Mouse (Mus musculus) MEL (cell line): Measurements from ENCODE around the gene Gm49661. TPM values are rescaled to one million over a fixed set of nuclear protein-coding genes. Genes with fewer than 3 reads are reported as not detected.
A peak's percentile ranks its signal among the peaks of the same experiment; 100 is the strongest.

Experiments
- DNase-seq: peaks from one replicate; pipeline ENCODE4 v3.0.0; 2011; ENCODE audit warnings: low read depth, low spot score
- H3K27ac ChIP-seq: 2 replicates; pipeline ENCODE4 v1.5.1; 2012; ENCODE audit warnings: low read depth, mild to moderate bottlenecking, control low read depth, low read length, moderate library complexity; ENCODE audit not compliant: control insufficient read depth
- H3K27me3 ChIP-seq, 2 experiments: fragments of 150-350 bp in 1 of 2; sonication (generic) in 1 of 2; 2 replicates each; pipeline ENCODE4 v1.6.1; 2012; ENCODE audit warnings: low read length in 2 of 2, mild to moderate bottlenecking in 2 of 2, improper control_type of control experiment in 1 of 2, moderate library complexity in 1 of 2; ENCODE audit not compliant: insufficient read depth in 2 of 2, control insufficient read depth in 1 of 2
- H3K36me3 ChIP-seq, 2 experiments: 2 replicates each; pipeline ENCODE4 v1.6.1; 2012 to 2014; ENCODE audit warnings: low read length in 2 of 2, improper control_type of control experiment in 1 of 2, inconsistent platforms in 1 of 2, mild to moderate bottlenecking in 1 of 2; ENCODE audit not compliant: insufficient read depth in 2 of 2, control insufficient read depth in 1 of 2
- H3K4me1 ChIP-seq, 2 experiments: fragments of 150-350 bp in 1 of 2; sonication (generic) in 1 of 2; 2 replicates each; pipeline ENCODE4 v1.6.1; 2012; ENCODE audit warnings: low read length in 2 of 2, improper control_type of control experiment in 1 of 2, mild to moderate bottlenecking in 1 of 2; ENCODE audit not compliant: insufficient read depth in 2 of 2, control insufficient read depth in 1 of 2
- H3K4me3 ChIP-seq, 2 experiments: fragments of 150-350 bp in 1 of 2; sonication (generic) in 1 of 2; 2 replicates each; pipeline ENCODE4 v1.5.1; 2012; ENCODE audit warnings: low read depth in 2 of 2, low read length in 2 of 2, mild to moderate bottlenecking in 2 of 2, moderate library complexity in 2 of 2, control low read depth in 1 of 2, improper control_type of control experiment in 1 of 2; ENCODE audit not compliant: control insufficient read depth in 1 of 2, insufficient read depth in 1 of 2
- H3K79me2 ChIP-seq: 2 replicates; pipeline ENCODE4 v1.6.1; 2012; ENCODE audit warnings: mild to moderate bottlenecking, low read length, moderate library complexity; ENCODE audit not compliant: control insufficient read depth, poor library complexity, insufficient read depth
- H3K9ac ChIP-seq: 2 replicates; pipeline ENCODE4 v1.6.1; 2012; ENCODE audit warnings: low read depth, mild to moderate bottlenecking, control low read depth, low read length, moderate library complexity; ENCODE audit not compliant: control insufficient read depth, poor library complexity, severe bottlenecking
- H3K9me3 ChIP-seq: fragments of 150-350 bp; sonication (generic); replicated peaks from 2 replicates; pipeline ENCODE4 v1.6.1; 2012; ENCODE audit warnings: mild to moderate bottlenecking, low read length, improper control_type of control experiment, moderate library complexity; ENCODE audit not compliant: insufficient read depth
- BHLHE40 ChIP-seq: IDR thresholded peaks from 2 replicates; pipeline ENCODE4 v1.6.1; 2012; ENCODE audit warnings: low read depth, mild to moderate bottlenecking, inconsistent platforms, low read length, improper control_type of control experiment, borderline replicate concordance
- CHD1 ChIP-seq: IDR thresholded peaks from 2 replicates; pipeline ENCODE4 v1.6.1; 2012; ENCODE audit warnings: low read depth, mild to moderate bottlenecking, inconsistent platforms, low read length, improper control_type of control experiment
- CHD2 ChIP-seq: IDR thresholded peaks from 2 replicates; pipeline ENCODE4 v1.6.1; 2011; ENCODE audit warnings: low read length, improper control_type of control experiment
- CTCF ChIP-seq, 3 experiments: IDR thresholded peaks in 2 of 3; conservative IDR thresholded peaks in 1 of 3; 2 replicates each; pipeline ENCODE4 v1.5.1; 2011 to 2012; ENCODE audit warnings: low read length in 3 of 3, low read depth in 2 of 3, mild to moderate bottlenecking in 2 of 3, improper control_type of control experiment in 1 of 3, inconsistent platforms in 1 of 3, mixed read lengths in 1 of 3, moderate library complexity in 1 of 3; ENCODE audit not compliant: control insufficient read depth in 1 of 3, insufficient read depth in 1 of 3, poor library complexity in 1 of 3, severe bottlenecking in 1 of 3
- E2F4 ChIP-seq: IDR thresholded peaks from 2 replicates; pipeline ENCODE4 v1.6.1; 2011; ENCODE audit warnings: low read depth, low read length, improper control_type of control experiment, borderline replicate concordance
- ELF1 ChIP-seq: IDR thresholded peaks from 2 replicates; pipeline ENCODE4 v1.6.1; 2014; ENCODE audit warnings: low read depth, mild to moderate bottlenecking, inconsistent platforms, low read length, improper control_type of control experiment, moderate library complexity
- EP300 ChIP-seq, 2 experiments: IDR thresholded peaks; 2 replicates each; pipeline ENCODE4 v1.6.1; 2011; ENCODE audit warnings: improper control_type of control experiment in 2 of 2, low read length in 2 of 2, low read depth in 1 of 2, mild to moderate bottlenecking in 1 of 2
- ETS1 ChIP-seq: IDR thresholded peaks from 2 replicates; pipeline ENCODE4 v1.6.1; 2012; ENCODE audit warnings: low read depth, mild to moderate bottlenecking, inconsistent platforms, low read length, improper control_type of control experiment, moderate library complexity
- KAT2A ChIP-seq: conservative IDR thresholded peaks from 2 replicates; pipeline ENCODE4 v1.6.1; 2012; ENCODE audit warnings: low read depth, low read length, improper control_type of control experiment, inconsistent platforms
- MAFK ChIP-seq: IDR thresholded peaks from 2 replicates; pipeline ENCODE4 v1.6.1; 2011; ENCODE audit warnings: low read depth, mild to moderate bottlenecking, low read length, improper control_type of control experiment, borderline replicate concordance
- MAX ChIP-seq: IDR thresholded peaks from 2 replicates; pipeline ENCODE4 v1.6.1; 2011; ENCODE audit warnings: low read length, improper control_type of control experiment
- MAZ ChIP-seq: IDR thresholded peaks from 2 replicates; pipeline ENCODE4 v1.6.1; 2012; ENCODE audit warnings: low read depth, mild to moderate bottlenecking, inconsistent platforms, low read length, improper control_type of control experiment
- MEF2A ChIP-seq: IDR thresholded peaks from 2 replicates; pipeline ENCODE4 v1.6.1; 2014; ENCODE audit warnings: low read depth, mild to moderate bottlenecking, inconsistent platforms, low read length, improper control_type of control experiment; ENCODE audit not compliant: poor library complexity, insufficient replicate concordance, severe bottlenecking; ENCODE audit errors: extremely low read depth
- MXI1 ChIP-seq: IDR thresholded peaks from 2 replicates; pipeline ENCODE4 v1.6.1; 2011; ENCODE audit warnings: mild to moderate bottlenecking, low read depth, low read length, improper control_type of control experiment
- MYB ChIP-seq: IDR thresholded peaks from 2 replicates; pipeline ENCODE4 v1.6.1; 2011; ENCODE audit warnings: mild to moderate bottlenecking, low read depth, low read length, improper control_type of control experiment
- MYC ChIP-seq: IDR thresholded peaks from 2 replicates; pipeline ENCODE4 v1.6.1; 2011; ENCODE audit warnings: low read depth, mild to moderate bottlenecking, low read length, improper control_type of control experiment, moderate library complexity
- NELFE ChIP-seq: IDR thresholded peaks from 2 replicates; pipeline ENCODE4 v1.6.1; 2011; ENCODE audit warnings: low read depth, low read length, improper control_type of control experiment
- POLR2A ChIP-seq, 2 experiments: IDR thresholded peaks; 2 replicates each; pipeline ENCODE4 v1.6.1; 2011 to 2012; ENCODE audit warnings: low read length in 2 of 2, mild to moderate bottlenecking in 2 of 2, control low read depth in 1 of 2, improper control_type of control experiment in 1 of 2, low read depth in 1 of 2, moderate library complexity in 1 of 2; ENCODE audit not compliant: control insufficient read depth in 1 of 2, insufficient read depth in 1 of 2, poor library complexity in 1 of 2
- POLR2AphosphoS5 ChIP-seq: IDR thresholded peaks from 2 replicates; pipeline ENCODE4 v1.6.1; 2012; ENCODE audit warnings: low read depth, borderline replicate concordance, mild to moderate bottlenecking, inconsistent platforms, low read length, moderate library complexity, mixed read lengths
- RAD21 ChIP-seq: IDR thresholded peaks from 2 replicates; pipeline ENCODE4 v1.6.1; 2011; ENCODE audit warnings: mild to moderate bottlenecking, low read depth, low read length, improper control_type of control experiment
- RCOR1 ChIP-seq: IDR thresholded peaks from 2 replicates; pipeline ENCODE4 v1.6.1; 2012; ENCODE audit warnings: low read depth, mild to moderate bottlenecking, inconsistent platforms, low read length, improper control_type of control experiment
- SIN3A ChIP-seq: IDR thresholded peaks from 2 replicates; pipeline ENCODE4 v1.6.1; 2012; ENCODE audit warnings: low read length, improper control_type of control experiment, inconsistent platforms
- SMC3 ChIP-seq: IDR thresholded peaks from 2 replicates; pipeline ENCODE4 v1.6.1; 2011; ENCODE audit warnings: low read depth, low read length, improper control_type of control experiment
- TAL1 ChIP-seq: IDR thresholded peaks from 2 replicates; pipeline ENCODE4 v1.6.1; 2012; ENCODE audit warnings: mild to moderate bottlenecking, inconsistent platforms, low read length, moderate library complexity, mixed read lengths
- TBP ChIP-seq: IDR thresholded peaks from 2 replicates; pipeline ENCODE4 v1.8.0; 2011; ENCODE audit warnings: low read depth, low read length, improper control_type of control experiment
- TCF12 ChIP-seq: IDR thresholded peaks from 2 replicates; pipeline ENCODE4 v1.6.1; 2014; ENCODE audit warnings: low read depth, mild to moderate bottlenecking, inconsistent platforms, low read length, improper control_type of control experiment, moderate library complexity
- USF1 ChIP-seq: IDR thresholded peaks from 2 replicates; pipeline ENCODE4 v1.6.1; 2014; ENCODE audit warnings: low read depth, mild to moderate bottlenecking, inconsistent platforms, low read length, improper control_type of control experiment, moderate library complexity
- USF2 ChIP-seq, 2 experiments: IDR thresholded peaks; 2 replicates each; pipeline ENCODE4 v1.6.1; 2011 to 2012; ENCODE audit warnings: improper control_type of control experiment in 2 of 2, low read length in 2 of 2, borderline replicate concordance in 1 of 2, inconsistent platforms in 1 of 2, low read depth in 1 of 2, mild to moderate bottlenecking in 1 of 2; ENCODE audit not compliant: insufficient read depth in 1 of 2
- ZC3H11A ChIP-seq: IDR thresholded peaks from 2 replicates; pipeline ENCODE4 v1.6.1; 2012; ENCODE audit warnings: low read depth, mild to moderate bottlenecking, inconsistent platforms, low read length, improper control_type of control experiment
- ZKSCAN1 ChIP-seq: IDR thresholded peaks from 2 replicates; pipeline ENCODE4 v1.6.1; 2012; ENCODE audit warnings: low read depth, mild to moderate bottlenecking, inconsistent platforms, low read length, improper control_type of control experiment, moderate library complexity
- polyA plus RNA-seq, 2 experiments: library from polyadenylated mRNA; stranded (reverse) in 1 of 2; unstranded in 1 of 2; fragments of >175 nt in 1 of 2; fragments of >200 nt in 1 of 2; gene quantifications; 2 replicates each; pipeline versions ENCODE4 v1.2.1 to v1.2.4; 2012; ENCODE audit warnings: low replicate concordance in 2 of 2, low read depth in 1 of 2; ENCODE audit not compliant: insufficient read length in 2 of 2, insufficient read depth in 1 of 2, missing spikeins in 1 of 2
- total RNA-seq: library from RNA; depleted of rRNA; stranded (reverse); fragments of 300-350 nt; gene quantifications from 2 replicates; pipeline ENCODE4 v1.2.3, GENCODE M21; 2012

The Gm49661 gene
- total and polyA plus RNA-seq, 3 experiments = 4.7 TPM; not detected in 2

DNA sequence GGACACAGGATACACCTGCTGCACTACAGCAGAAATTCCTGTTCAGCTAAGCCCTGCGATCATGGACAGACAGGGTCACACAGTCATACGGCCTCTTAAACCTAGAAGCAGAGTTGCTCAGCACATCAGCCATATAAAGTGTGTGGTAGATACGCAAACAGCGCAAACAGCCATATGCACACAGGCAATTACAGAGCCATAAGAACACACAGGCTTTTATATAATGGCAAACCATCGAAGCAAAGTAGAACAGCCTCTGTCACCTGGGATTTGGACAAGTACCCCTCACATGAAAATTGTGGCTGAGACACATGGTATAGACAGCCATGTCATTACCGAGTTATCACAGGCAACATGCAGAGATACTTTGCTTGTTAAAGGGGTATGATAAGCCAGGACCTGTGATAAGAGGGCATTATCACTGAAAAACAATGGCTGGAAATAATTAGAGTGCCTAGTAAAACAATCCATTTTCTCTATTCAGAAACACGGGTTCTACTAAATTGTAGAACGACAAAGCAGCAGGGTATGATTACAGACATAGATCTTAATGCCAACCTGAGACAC lies 17.2 kb upstream of the Gm49661 start (continued):
- 0 out of 2 replicates have a peak, but pooled peaks have one; percentile 44 for TF ChIP-seq CHD1
- TF ChIP-seq MAX = peak; percentile 60; the same call in 1 of the 2 replicates
- no peak for TF ChIP-seq POLR2A (IDR thresholded peaks at IDR 0.05; ENCODE audit: control insufficient read depth in 1 of 2, insufficient read depth in 1 of 2, low read depth in 1 of 2, low read length in 2 of 2, poor library complexity in 1 of 2)
- TF ChIP-seq TAL1 = peak; percentile 13; the same call in 1 of the 2 replicates
- TF ChIP-seq SIN3A = peak; percentile 93
- TF ChIP-seq ETS1 = peak; percentile 92
- no peak for TF ChIP-seq USF2 (IDR thresholded peaks at IDR 0.05; ENCODE audit: borderline replicate concordance in 1 of 2, insufficient read depth in 1 of 2, low read depth in 1 of 2, low read length in 2 of 2)
- TF ChIP-seq TCF12 = peak; percentile 94
- TF ChIP-seq E2F4 = no peak
- no peak for TF ChIP-seq MAFK
- no peak for TF ChIP-seq CHD2
- TF ChIP-seq MYB = no peak
- TF ChIP-seq MYC = peak; percentile 78; the same call in 1 of the 2 replicates
- TF ChIP-seq ELF1 = no peak
- peak; percentile 77 for TF ChIP-seq MXI1
- TF ChIP-seq POLR2AphosphoS5 = no peak

DNA sequence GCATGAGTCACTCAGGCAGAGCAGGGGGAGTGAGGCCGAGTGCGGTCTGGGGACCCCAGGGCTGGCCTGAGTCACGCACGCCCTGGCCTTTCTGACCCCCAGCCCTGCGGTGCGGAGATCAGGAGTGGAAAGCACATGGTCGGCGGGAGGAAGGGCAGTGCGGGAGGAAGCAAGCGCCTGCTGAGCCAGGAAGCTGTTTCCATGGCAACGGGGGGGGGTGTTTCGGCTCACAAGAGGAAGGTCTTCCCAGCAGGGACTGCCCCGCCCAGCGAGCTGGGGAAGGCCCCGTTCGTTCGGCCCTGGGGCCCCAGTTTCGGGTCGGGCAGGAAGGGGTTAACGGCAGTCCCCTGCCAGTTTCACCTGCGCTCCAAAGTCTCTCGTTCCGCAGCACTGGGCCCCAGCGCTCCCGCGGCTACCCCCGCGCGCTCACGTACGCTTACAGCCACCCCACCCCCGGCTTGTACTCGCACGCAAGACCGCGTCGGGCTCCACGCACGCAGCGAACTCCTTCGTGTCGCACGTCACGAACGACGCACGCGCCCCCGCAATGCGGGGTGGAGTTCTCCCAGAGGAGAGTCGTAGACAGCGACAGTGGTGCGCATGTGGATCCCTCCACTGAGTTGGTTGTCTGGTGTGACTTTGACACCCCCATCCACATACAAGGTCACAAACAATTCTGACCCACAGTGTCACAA lies 16.6 kb upstream of the Gm49661 start:
- peak overlapping the region; percentile 88 for H3K9ac ChIP-seq
- H3K36me3 ChIP-seq = peaks cover 0 to 50% of the 10 kb centered on the region in 2 experiments; a peak in 2 of 4 replicates
- no peaks in the 10 kb centered on the region for H3K27me3 ChIP-seq
- H3K9me3 ChIP-seq = no peaks in the 10 kb centered on the region
- DNase-seq = peak; percentile 96
- H3K27ac ChIP-seq = peak overlapping the region; percentile 91
- peaks cover 11 to 58% of the 10 kb centered on the region in 2 experiments for H3K4me1 ChIP-seq
- peaks cover 6% of the 10 kb centered on the region; the same call in 1 of the 2 replicates for H3K79me2 ChIP-seq
- H3K4me3 ChIP-seq = peak overlapping the region; percentile 61 to 65
- TF ChIP-seq SMC3 (no peak), MAFK (no peak), MXI1 (peak; percentile 96), EP300 (IDR thresholded peaks at IDR 0.05; ENCODE audit: low read depth in 1 of 2, low read length in 2 of 2) (peak; percentile 27 to 32; a peak in 2 of 4 replicates), MYC (peak; percentile 76; the same call in 1 of the 2 replicates), MEF2A (0 out of 2 replicates have a peak, but pooled peaks have one; percentile 26), USF1 (0 out of 2 replicates have a peak, but pooled peaks have one; percentile 4), BHLHE40 (0 out of 2 replicates have a peak, but pooled peaks have one; percentile 18), ETS1 (peak; percentile 46; the same call in 1 of the 2 replicates), NELFE (peak; percentile 62), MYB (no peak), TBP (no peak; the same call in 1 of the 2 replicates), CHD1 (no peak), CHD2 (no peak), CTCF (IDR thresholded peaks at IDR 0.05 in 2 of 3, conservative IDR thresholded peaks at IDR 0.05 in 1 of 3; ENCODE audit: control insufficient read depth in 1 of 3, insufficient read depth in 1 of 3, low read depth in 2 of 3, low read length in 3 of 3, poor library complexity in 1 of 3, severe bottlenecking in 1 of 3) (no peak), ZC3H11A (no peak), RAD21 (no peak), TCF12 (0 out of 2 replicates have a peak, but pooled peaks have one; percentile 21), ELF1 (peak; percentile 43; the same call in 1 of the 2 replicates), SIN3A (peak; percentile 89), KAT2A (no peak; the same call in 1 of the 2 replicates), ZKSCAN1 (no peak), RCOR1 (no peak), USF2 (IDR thresholded peaks at IDR 0.05; ENCODE audit: borderline replicate concordance in 1 of 2, insufficient read depth in 1 of 2, low read depth in 1 of 2, low read length in 2 of 2) (no peak), MAZ (peak; percentile 89)
